Mouse (Mus musculus): ENCODE measurements at regions not wholly inside any gene's neighbourhood (a gene's known extent, or its start where the extent isn't known, plus 50 kb on each side); places are given as distances from the start of the nearest gene placed in this dataset.
A peak's percentile ranks its signal among the peaks of the same experiment; 100 is the strongest.

DNA sequence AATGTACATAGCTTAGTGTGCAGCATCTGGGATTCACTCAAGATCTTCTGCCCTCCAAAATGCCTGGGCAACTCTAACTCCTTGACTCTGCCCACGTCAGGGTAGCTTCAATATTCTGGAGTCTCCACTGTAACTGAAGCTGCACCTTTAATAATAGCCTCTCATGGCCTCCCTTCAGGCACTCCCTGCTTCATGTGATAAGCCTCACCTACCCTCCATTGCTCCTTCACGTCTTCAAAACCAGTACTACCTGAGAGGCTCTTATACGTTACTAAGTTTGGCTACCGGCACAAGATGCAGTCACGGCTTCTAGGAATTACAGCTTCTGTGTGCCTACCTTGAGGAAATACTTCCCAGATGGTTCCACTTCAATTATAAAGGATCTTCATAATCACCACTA is 527.4 kb downstream of the Nfib start:
- ATAC-seq, result peak; percentile 70
- TF ChIP-seq CTCF (IDR thresholded peaks at IDR 0.05), result no peak
- TF ChIP-seq EP300 (IDR thresholded peaks at IDR 0.05), result no peak
- 56% methylated on average over 5 of the region's 5 CpGs for WGBS

DNA sequence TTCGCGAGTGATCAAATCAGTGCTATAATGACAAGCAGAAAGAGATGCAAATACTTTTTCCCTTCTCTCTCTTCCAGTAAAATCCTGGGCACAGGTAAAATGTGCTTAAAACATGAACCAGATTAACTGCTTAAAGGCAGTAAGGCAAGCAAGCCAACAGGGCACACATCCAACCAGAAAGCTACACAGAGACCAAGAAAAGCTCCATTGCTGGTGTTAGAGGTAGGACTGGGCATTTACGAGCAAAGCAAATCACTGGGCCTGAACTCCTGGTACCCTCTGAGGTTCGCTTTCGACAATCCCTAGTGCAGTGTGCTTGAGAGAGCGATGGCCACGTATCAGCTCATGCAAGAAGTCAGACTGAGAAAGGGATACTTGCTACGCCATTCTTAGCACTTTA is 528.8 kb downstream of the Nfib start:
- H3K9ac ChIP-seq (replicated peaks; ENCODE audit: low read depth), result no peak overlapping the region
- H3K27ac ChIP-seq (ENCODE audit: low read length), result no peak overlapping the region
- no peaks in the 10 kb centered on the region for H3K4me1 ChIP-seq (ENCODE audit: insufficient read depth, low read depth, low read length)
- no peaks in the 10 kb centered on the region for H3K9me3 ChIP-seq (ENCODE audit: low read length)
- DNase-seq (ENCODE audit: low spot score) (no peak), ATAC-seq (no peak)
- no peak overlapping the region for H3K4me3 ChIP-seq (ENCODE audit: low read depth, low read length)
- 98% methylated on average over 8 of the region's 8 CpGs for WGBS
- no peaks in the 10 kb centered on the region for H3K27me3 ChIP-seq (replicated peaks; ENCODE audit: insufficient read depth, low read length)
- no peak overlapping the region for H3K4me2 ChIP-seq (replicated peaks; ENCODE audit: low read depth, low read length)
- no peaks in the 10 kb centered on the region for H3K36me3 ChIP-seq (ENCODE audit: insufficient read depth, low read length)
- TF ChIP-seq EP300 (IDR thresholded peaks at IDR 0.05) (no peak), CTCF (IDR thresholded peaks at IDR 0.05) (no peak)

More for the DNA sequence above, 527.4 kb downstream of the Nfib start:
- peak; percentile 61 for DNase-seq (ENCODE audit: low spot score)
- no peaks in the 10 kb centered on the region for H3K9me3 ChIP-seq (ENCODE audit: low read length)
- no peak overlapping the region for H3K9ac ChIP-seq (replicated peaks; ENCODE audit: low read depth)
- no peaks in the 10 kb centered on the region for H3K4me1 ChIP-seq (ENCODE audit: insufficient read depth, low read depth, low read length)
- H3K4me2 ChIP-seq (replicated peaks; ENCODE audit: low read depth, low read length), result no peak overlapping the region
- no peaks in the 10 kb centered on the region for H3K27me3 ChIP-seq (replicated peaks; ENCODE audit: insufficient read depth, low read length)
- no peak overlapping the region for H3K27ac ChIP-seq (ENCODE audit: low read length)
- H3K36me3 ChIP-seq (ENCODE audit: insufficient read depth, low read length), result no peaks in the 10 kb centered on the region
- no peak overlapping the region for H3K4me3 ChIP-seq (ENCODE audit: low read depth, low read length)

DNA sequence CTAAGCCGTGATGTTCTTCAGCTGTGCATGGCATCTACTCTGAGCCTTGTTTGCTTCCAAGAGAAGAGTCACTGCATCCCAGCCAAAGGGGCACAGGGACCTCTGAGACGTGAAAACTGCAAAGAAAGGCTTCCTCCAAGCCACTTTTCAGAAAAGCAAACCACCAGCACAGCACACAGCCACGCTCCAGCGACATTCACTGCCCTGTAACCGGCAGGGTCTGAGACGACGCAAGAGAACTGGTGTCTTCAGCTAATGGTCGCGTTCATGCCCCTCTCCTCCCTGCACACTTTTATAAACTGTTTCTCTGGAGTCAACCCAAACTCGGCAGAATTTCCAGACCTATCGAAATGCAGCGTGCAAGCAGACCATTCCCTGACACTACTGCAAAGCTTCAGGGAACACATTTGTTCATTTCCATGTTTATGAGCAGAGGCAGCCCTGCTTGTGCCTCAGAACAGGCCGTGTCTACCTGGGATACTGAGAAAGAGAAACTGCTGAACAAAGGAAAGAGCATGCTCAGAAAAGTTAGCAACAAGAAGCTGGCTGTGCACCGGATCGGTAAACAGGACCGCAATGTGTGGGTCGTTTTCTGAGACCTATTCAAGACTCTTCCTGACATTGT is 532.0 kb downstream of the Nfib start:
- 49% methylated on average over 17 of the region's 17 CpGs for WGBS
- no peak for DNase-seq (ENCODE audit: low spot score)
- Histone ChIP-seq H3K9me3 (ENCODE audit: low read length) (no peaks in the 10 kb centered on the region), H3K4me1 (ENCODE audit: insufficient read depth, low read depth, low read length) (no peaks in the 10 kb centered on the region), H3K4me3 (ENCODE audit: low read depth, low read length) (no peak overlapping the region), H3K27ac (ENCODE audit: low read length) (no peak overlapping the region), H3K36me3 (ENCODE audit: insufficient read depth, low read length) (no peaks in the 10 kb centered on the region), H3K9ac (replicated peaks; ENCODE audit: low read depth) (no peak overlapping the region), H3K4me2 (replicated peaks; ENCODE audit: low read depth, low read length) (peak overlapping the region; percentile 30), H3K27me3 (replicated peaks; ENCODE audit: insufficient read depth, low read length) (no peaks in the 10 kb centered on the region)
- no peak for ATAC-seq
- no peak for TF ChIP-seq EP300 (IDR thresholded peaks at IDR 0.05)
- TF ChIP-seq CTCF (IDR thresholded peaks at IDR 0.05), result no peak

DNA sequence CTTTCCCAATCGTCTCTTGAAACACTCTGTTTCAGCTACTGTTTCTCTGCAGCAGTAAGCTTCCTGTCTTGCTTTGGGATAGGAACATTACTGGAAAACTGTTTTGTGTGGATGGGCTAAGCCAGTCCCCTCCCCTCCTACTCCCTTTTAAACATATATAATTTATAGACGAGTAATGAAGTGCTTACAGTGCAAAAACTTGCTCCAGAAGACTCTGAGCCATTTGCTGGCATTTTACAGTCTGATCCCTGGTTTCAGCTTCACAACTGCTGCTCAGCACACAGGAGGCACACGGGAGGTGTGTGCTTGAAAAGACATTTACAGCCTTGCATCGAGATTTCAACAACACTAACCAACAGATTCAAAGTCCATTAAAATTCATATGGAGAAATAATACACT is 534.6 kb downstream of the Nfib start:
- peaks cover 3% of the 10 kb centered on the region; the same call in 1 of the 2 replicates for H3K4me1 ChIP-seq (ENCODE audit: insufficient read depth, low read depth, low read length)
- 43% methylated on average over 4 of the region's 4 CpGs for WGBS
- no peaks in the 10 kb centered on the region for H3K27me3 ChIP-seq (replicated peaks; ENCODE audit: insufficient read depth, low read length)
- DNase-seq (ENCODE audit: low spot score) (no peak), ATAC-seq (no peak)
- H3K4me3 ChIP-seq (ENCODE audit: low read depth, low read length), result no peak overlapping the region
- no peak overlapping the region for H3K27ac ChIP-seq (ENCODE audit: low read length)
- TF ChIP-seq CTCF (IDR thresholded peaks at IDR 0.05) (no peak), EP300 (IDR thresholded peaks at IDR 0.05) (no peak)
- H3K9me3 ChIP-seq (ENCODE audit: low read length), result no peaks in the 10 kb centered on the region
- no peak overlapping the region for H3K4me2 ChIP-seq (replicated peaks; ENCODE audit: low read depth, low read length)
- no peaks in the 10 kb centered on the region for H3K36me3 ChIP-seq (ENCODE audit: insufficient read depth, low read length)
- no peak overlapping the region for H3K9ac ChIP-seq (replicated peaks; ENCODE audit: low read depth)

DNA sequence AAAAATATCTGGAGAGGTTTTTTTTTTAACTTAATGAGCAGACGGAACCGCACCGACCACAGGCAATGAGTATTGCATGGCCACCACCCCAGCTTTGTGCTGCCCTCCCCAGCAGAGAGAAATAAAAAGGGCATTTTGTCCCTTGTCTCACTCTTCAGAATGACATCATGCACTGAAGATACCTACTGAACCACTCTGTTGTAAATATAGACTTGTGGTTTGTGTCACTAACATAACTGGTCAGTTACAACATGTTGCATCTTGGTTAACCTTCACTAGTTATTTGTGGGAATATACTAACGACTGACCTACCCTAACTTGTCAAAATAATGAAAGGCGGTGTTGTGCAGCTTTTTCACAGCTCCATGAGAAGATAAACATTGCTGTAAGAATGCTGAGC is 537.5 kb downstream of the Nfib start:
- no peak overlapping the region for H3K9ac ChIP-seq (replicated peaks; ENCODE audit: low read depth)
- no peak for TF ChIP-seq CTCF (IDR thresholded peaks at IDR 0.05)
- no peak for TF ChIP-seq EP300 (IDR thresholded peaks at IDR 0.05)
- no peak overlapping the region for H3K4me3 ChIP-seq (ENCODE audit: low read depth, low read length)
- DNase-seq (ENCODE audit: low spot score) (no peak), ATAC-seq (no peak)
- H3K4me2 ChIP-seq (replicated peaks; ENCODE audit: low read depth, low read length), result no peak overlapping the region
- H3K27me3 ChIP-seq (replicated peaks; ENCODE audit: insufficient read depth, low read length), result no peaks in the 10 kb centered on the region
- peaks cover 3% of the 10 kb centered on the region; the same call in 1 of the 2 replicates for H3K4me1 ChIP-seq (ENCODE audit: insufficient read depth, low read depth, low read length)
- no peak overlapping the region for H3K27ac ChIP-seq (ENCODE audit: low read length)
- H3K36me3 ChIP-seq (ENCODE audit: insufficient read depth, low read length), result no peaks in the 10 kb centered on the region
- 72% methylated on average over 5 of the region's 5 CpGs for WGBS
- H3K9me3 ChIP-seq (ENCODE audit: low read length), result no peaks in the 10 kb centered on the region

DNA sequence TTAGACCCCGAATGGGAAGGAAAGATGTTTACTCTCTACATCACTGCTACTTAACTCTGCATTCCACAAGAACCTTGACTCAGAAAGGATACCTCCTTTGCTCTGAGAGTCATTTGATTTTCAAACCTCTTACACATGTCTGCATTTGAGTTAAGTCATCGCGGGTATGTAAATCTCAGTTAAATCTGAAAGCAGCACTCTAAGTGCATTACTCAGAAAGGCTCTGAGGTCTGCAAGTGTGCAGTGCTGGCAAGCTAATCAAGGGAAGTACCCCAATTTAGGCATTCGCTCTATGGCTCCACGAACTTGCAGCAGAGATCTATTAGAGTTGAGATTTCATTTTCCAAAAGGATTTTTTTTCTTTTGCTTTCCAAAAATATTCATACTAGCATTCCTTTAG is 538.2 kb downstream of the Nfib start:
- TF ChIP-seq EP300 (IDR thresholded peaks at IDR 0.05) (no peak), CTCF (IDR thresholded peaks at IDR 0.05) (no peak)
- Histone ChIP-seq H3K27me3 (replicated peaks; ENCODE audit: insufficient read depth, low read length) (no peaks in the 10 kb centered on the region), H3K4me1 (ENCODE audit: insufficient read depth, low read depth, low read length) (peaks cover 3% of the 10 kb centered on the region; the same call in 1 of the 2 replicates), H3K9me3 (ENCODE audit: low read length) (no peaks in the 10 kb centered on the region), H3K36me3 (ENCODE audit: insufficient read depth, low read length) (no peaks in the 10 kb centered on the region), H3K27ac (ENCODE audit: low read length) (no peak overlapping the region), H3K4me3 (ENCODE audit: low read depth, low read length) (no peak overlapping the region), H3K9ac (replicated peaks; ENCODE audit: low read depth) (no peak overlapping the region), H3K4me2 (replicated peaks; ENCODE audit: low read depth, low read length) (no peak overlapping the region)
- WGBS, result 50% methylated on average over 5 of the region's 5 CpGs
- DNase-seq (ENCODE audit: low spot score), result no peak
- no peak for ATAC-seq

DNA sequence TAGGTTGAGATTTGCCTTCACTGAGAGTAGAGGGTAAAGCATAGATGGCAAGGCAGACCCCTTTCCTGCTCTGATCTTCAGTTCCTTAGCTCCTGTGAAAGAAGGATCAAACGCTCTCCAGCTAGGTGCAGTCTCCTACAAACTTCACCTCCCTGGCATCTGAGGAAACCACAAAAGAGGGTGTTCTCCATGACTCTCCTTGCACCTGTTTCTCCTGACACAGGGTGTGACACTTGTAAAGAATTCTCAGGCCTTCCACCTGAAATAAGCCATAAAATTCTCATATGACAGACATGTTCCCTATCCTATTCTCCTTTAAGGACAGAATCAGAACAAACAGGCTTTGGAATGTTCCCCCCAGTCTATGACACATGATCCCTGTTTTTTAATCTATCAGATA is 538.7 kb downstream of the Nfib start:
- Histone ChIP-seq H3K27me3 (replicated peaks; ENCODE audit: insufficient read depth, low read length) (no peaks in the 10 kb centered on the region), H3K27ac (ENCODE audit: low read length) (no peak overlapping the region)
- ATAC-seq, result no peak

More for the DNA sequence above, 538.7 kb downstream of the Nfib start:
- Histone ChIP-seq H3K36me3 (ENCODE audit: insufficient read depth, low read length) (no peaks in the 10 kb centered on the region), H3K4me2 (replicated peaks; ENCODE audit: low read depth, low read length) (no peak overlapping the region), H3K4me1 (ENCODE audit: insufficient read depth, low read depth, low read length) (peaks cover 3% of the 10 kb centered on the region; the same call in 1 of the 2 replicates), H3K9ac (replicated peaks; ENCODE audit: low read depth) (no peak overlapping the region), H3K4me3 (ENCODE audit: low read depth, low read length) (no peak overlapping the region), H3K9me3 (ENCODE audit: low read length) (no peaks in the 10 kb centered on the region)
- TF ChIP-seq EP300 (IDR thresholded peaks at IDR 0.05) (no peak), CTCF (IDR thresholded peaks at IDR 0.05) (no peak)
- DNase-seq (ENCODE audit: low spot score), result no peak
- 59% methylated on average over 1 of the region's 1 CpGs for WGBS

All from lung, postnatal 0 days (tissue).